Mouse (Mus musculus): ENCODE measurements around the gene Cmc1.

Cmc1 gene

GRCm38 (mm10) chr9:118149407-118150402 is at the start of gene Cmc1:
Cmc1 (minus strand) TSS chr9:118150177.
- DNase-seq (ENCODE audit: low read depth), result peak; percentile 87

GRCm38 (mm10) chr9:118198557-118198956 is 48.6 kb upstream of the Cmc1 start:
- no peak for DNase-seq (ENCODE audit: low read depth)

- DNase-seq (ENCODE audit: low read depth), result no peak
Observed at GRCm38 (mm10) chr9:118196661-118197390, 46.8 kb upstream of the Cmc1 start.

- no peak for DNase-seq (ENCODE audit: low read depth)
Observed at GRCm38 (mm10) chr9:118193263-118193662, 43.3 kb upstream of the Cmc1 start.

GRCm38 (mm10) chr9:118191276-118191675 is 41.3 kb upstream of the Cmc1 start:
- no peak for DNase-seq (ENCODE audit: low read depth)

- no peak for DNase-seq (ENCODE audit: low read depth)
Observed at GRCm38 (mm10) chr9:118188374-118188773, 38.4 kb upstream of the Cmc1 start.

GRCm38 (mm10) chr9:118187420-118187819 is 37.4 kb upstream of the Cmc1 start:
- DNase-seq (ENCODE audit: low read depth), result no peak

GRCm38 (mm10) chr9:118186776-118187175 is 36.8 kb upstream of the Cmc1 start:
- no peak for DNase-seq (ENCODE audit: low read depth)

GRCm38 (mm10) chr9:118179136-118180025 is 29.4 kb upstream of the Cmc1 start:
- no peak for DNase-seq (ENCODE audit: low read depth)

- DNase-seq (ENCODE audit: low read depth), result no peak
Observed at GRCm38 (mm10) chr9:118176687-118177086, 26.7 kb upstream of the Cmc1 start.

- DNase-seq (ENCODE audit: low read depth), result no peak
Observed at GRCm38 (mm10) chr9:118175411-118175810, 25.4 kb upstream of the Cmc1 start.

- DNase-seq (ENCODE audit: low read depth), result no peak
Observed at GRCm38 (mm10) chr9:118173086-118173485, 23.1 kb upstream of the Cmc1 start.

GRCm38 (mm10) chr9:118168544-118168943 is 18.6 kb upstream of the Cmc1 start:
- DNase-seq (ENCODE audit: low read depth), result no peak

GRCm38 (mm10) chr9:118167606-118168005 is 17.6 kb upstream of the Cmc1 start:
- no peak for DNase-seq (ENCODE audit: low read depth)

- DNase-seq (ENCODE audit: low read depth), result no peak
Observed at GRCm38 (mm10) chr9:118161536-118161935, 11.6 kb upstream of the Cmc1 start.

- DNase-seq (ENCODE audit: low read depth), result no peak
Observed at GRCm38 (mm10) chr9:118159936-118160335, 10.0 kb upstream of the Cmc1 start.

- DNase-seq (ENCODE audit: low read depth), result no peak
Observed at GRCm38 (mm10) chr9:118158201-118158600, 8.2 kb upstream of the Cmc1 start.

- DNase-seq (ENCODE audit: low read depth), result no peak
Observed at GRCm38 (mm10) chr9:118157234-118157633, 7.3 kb upstream of the Cmc1 start.

- no peak for DNase-seq (ENCODE audit: low read depth)
Observed at GRCm38 (mm10) chr9:118154666-118155065, 4.7 kb upstream of the Cmc1 start.

- no peak for DNase-seq (ENCODE audit: low read depth)
Observed at GRCm38 (mm10) chr9:118151221-118151507, 1.2 kb upstream of the Cmc1 start.

- DNase-seq (ENCODE audit: low read depth), result no peak
Observed at GRCm38 (mm10) chr9:118150429-118151220, 648 bp upstream of the Cmc1 start.
